Mouse (Mus musculus) liver, embryonic 14.5 days (tissue): ENCODE data around the gene Caly. TPM values are rescaled to one million over a fixed set of nuclear protein-coding genes. Genes with fewer than 3 reads are reported as not detected.

Experiments used
- ATAC-seq: fragments of 200-750 bp; cut with Nextera tagmentation; 2 replicates; pipeline ENCODE4 v1.8.0; 2017; ENCODE audit warnings: moderate number of reproducible peaks, mild to moderate bottlenecking, moderate library complexity; ENCODE audit not compliant: insufficient read depth
- DNase-seq, 3 experiments: peaks; one replicate each; pipeline ENCODE4 v3.0.0-alpha.2; 2012 to 2013; ENCODE audit warnings: low read depth in 3 of 3, low spot score in 3 of 3
- H3K27ac ChIP-seq: fragments of 300-500 bp; sonication (generic); 2 replicates; pipeline ENCODE4 v1.5.1; 2014; ENCODE audit warnings: moderate library complexity, mild to moderate bottlenecking, control low read depth, inconsistent platforms
- H3K27me3 ChIP-seq: fragments of 300-500 bp; sonication (generic); 2 replicates; pipeline ENCODE4 v1.6.1; 2014; ENCODE audit warnings: mild to moderate bottlenecking, low read length, moderate library complexity; ENCODE audit not compliant: control insufficient read depth, insufficient read depth
- H3K36me3 ChIP-seq: fragments of 300-500 bp; sonication (generic); replicated peaks from 2 replicates; pipeline ENCODE4 v1.6.1; 2014; ENCODE audit warnings: low read depth; ENCODE audit not compliant: control insufficient read depth, insufficient read depth
- H3K4me1 ChIP-seq, 2 experiments: fragments of 200-500 bp in 1 of 2; fragments of 300-500 bp in 1 of 2; sonication (generic) in 1 of 2; replicated peaks; 2 replicates each; pipeline ENCODE4 v1.6.1; 2012 to 2014; ENCODE audit warnings: antibody characterized with exemption in 1 of 2, inconsistent platforms in 1 of 2, low read length in 1 of 2; ENCODE audit not compliant: control insufficient read depth in 2 of 2, insufficient read depth in 2 of 2
- H3K4me2 ChIP-seq: fragments of 300-500 bp; sonication (generic); 2 replicates; pipeline ENCODE4 v1.6.1; 2014; ENCODE audit warnings: low read depth, mild to moderate bottlenecking, control low read depth, moderate library complexity
- H3K4me3 ChIP-seq, 2 experiments: fragments of 200-500 bp in 1 of 2; fragments of 300-500 bp in 1 of 2; sonication (generic) in 1 of 2; 2 replicates each; pipeline ENCODE4 v1.5.1; 2012 to 2014; ENCODE audit warnings: low read depth in 2 of 2, low read length in 2 of 2, mild to moderate bottlenecking in 2 of 2, control low read depth in 1 of 2, inconsistent platforms in 1 of 2, moderate library complexity in 1 of 2; ENCODE audit not compliant: insufficient read depth in 1 of 2
- H3K9ac ChIP-seq: fragments of 300-500 bp; sonication (generic); replicated peaks from 2 replicates; pipeline ENCODE4 v1.6.1; 2014; ENCODE audit warnings: mild to moderate bottlenecking, control low read depth, moderate library complexity
- H3K9me3 ChIP-seq: fragments of 300-500 bp; sonication (generic); 2 replicates; pipeline ENCODE4 v1.6.1; 2016; ENCODE audit warnings: low read length, mixed read lengths; ENCODE audit not compliant: control insufficient read depth
- CTCF ChIP-seq: IDR thresholded peaks from 2 replicates; pipeline ENCODE4 v1.5.1; 2016; ENCODE audit warnings: antibody characterized with exemption, low read depth, control low read depth
- EP300 ChIP-seq: IDR thresholded peaks from 2 replicates; pipeline ENCODE4 v1.6.1; 2016; ENCODE audit warnings: antibody characterized with exemption, low read depth
- WGBS: fragments of 180-500 bp; shearing (Covaris S2); extraction: QIAGEN DNeasy Blood & Tissue Kit; methylation state at CpG from one replicate; pipeline ENCODE4 v1.1.7; 2014; ENCODE audit not compliant: insufficient replicate concordance; 5-methylcytosine and 5-hydroxymethylcytosine counted together
- polyA plus RNA-seq, 2 experiments: library from polyadenylated mRNA; depleted of rRNA in 1 of 2; stranded (reverse) in 1 of 2; unstranded in 1 of 2; fragments of >200 nt; fragmentation: Nextera tagmentation in 1 of 2; extraction: Ambion mirVana in 1 of 2; gene quantifications; 2 replicates each; pipeline versions ENCODE4 v1.2.1 to v1.2.3; 2012 to 2014

The Caly gene
- 0.19 TPM in 1 of 2 replicates, not detected in the other for polyA plus RNA-seq (2012; rRNA removed)
- polyA plus RNA-seq (2014; fragmentation: Nextera tagmentation; extraction: Ambion mirVana), result not detected in 2 replicates

DNA sequence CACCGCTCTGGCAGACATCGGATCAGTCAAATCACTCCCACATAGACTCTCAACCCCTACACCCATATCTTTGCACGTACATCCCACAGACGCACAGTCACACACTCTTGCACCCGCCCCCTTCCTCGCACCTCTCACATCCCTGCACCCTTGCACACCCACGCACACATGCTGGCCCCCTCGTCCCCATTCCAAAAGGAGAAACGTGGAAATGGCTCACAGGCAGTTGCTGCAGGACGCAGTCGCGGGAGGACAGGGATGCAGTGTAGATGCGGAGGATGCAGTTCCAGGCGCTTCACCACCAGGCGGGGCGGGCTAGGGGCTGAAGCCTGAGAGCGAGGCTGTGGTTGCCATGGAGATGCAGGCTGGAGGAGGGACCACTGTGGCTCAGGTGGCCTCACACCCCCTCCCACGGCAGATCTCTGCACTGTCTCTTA lies at the start of gene Caly:
Gene Caly (minus strand): TSS at position 307 of the 437 bp plus-strand sequence.
- no peaks in the 10 kb centered on the region for H3K36me3 ChIP-seq
- no peak within 1 kb of the TSS for H3K4me3 ChIP-seq
- H3K27ac ChIP-seq, result no peak within 1 kb of the TSS
- no peak for DNase-seq
- H3K9me3 ChIP-seq, result no peaks in the 10 kb centered on the region
- H3K9ac ChIP-seq, result no peak within 1 kb of the TSS
- peak; percentile 37; the same call in 1 of the 2 replicates for ATAC-seq
- 7% methylated on average over 18 of the region's 18 CpGs for WGBS
- TF ChIP-seq EP300 (no peak), CTCF (peak; percentile 50)
- H3K4me2 ChIP-seq, result no peak within 1 kb of the TSS
- H3K27me3 ChIP-seq, result peaks cover 33% of the 10 kb centered on the region
- no peaks in the 10 kb centered on the region for H3K4me1 ChIP-seq

DNA sequence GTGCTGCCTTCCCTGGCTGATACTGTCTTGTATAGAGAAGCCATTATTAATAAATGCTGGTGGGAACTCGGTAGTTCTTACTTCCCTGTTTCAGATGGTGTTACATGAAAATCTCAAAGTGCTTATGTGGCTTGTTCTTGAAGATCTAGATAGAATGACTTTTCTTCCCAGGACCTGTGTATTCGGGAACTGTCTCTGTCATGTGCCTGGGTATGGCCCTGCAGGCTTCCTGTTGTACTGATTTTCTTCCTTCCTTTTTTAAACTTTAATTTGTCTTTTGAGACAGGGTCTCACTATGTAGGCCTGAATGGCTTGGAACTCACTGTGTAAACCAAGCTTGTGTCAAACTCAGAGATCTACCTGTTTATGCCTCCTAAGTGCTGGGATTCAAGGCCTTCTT lies 45.6 kb upstream of the Caly start:
- no peaks in the 10 kb centered on the region for H3K9me3 ChIP-seq
- no peak overlapping the region for H3K27ac ChIP-seq
- H3K27me3 ChIP-seq, result no peaks in the 10 kb centered on the region
- H3K9ac ChIP-seq, result no peak overlapping the region
- 26% methylated on average over 2 of the region's 2 CpGs for WGBS
- ATAC-seq, result no peak
- no peak overlapping the region for H3K4me2 ChIP-seq
- TF ChIP-seq CTCF (no peak), EP300 (no peak)
- no peaks in the 10 kb centered on the region for H3K36me3 ChIP-seq
- peaks cover 5 to 17% of the 10 kb centered on the region in 2 experiments; a peak in 3 of 4 replicates for H3K4me1 ChIP-seq
- DNase-seq, result no peak
- no peak overlapping the region for H3K4me3 ChIP-seq

- peak overlapping the region; percentile 11; the same call in 1 of the 2 replicates for H3K4me2 ChIP-seq
- H3K4me1 ChIP-seq, result peaks cover 5 to 21% of the 10 kb centered on the region in 2 experiments; a peak in 3 of 4 replicates
- H3K4me3 ChIP-seq, result no peak overlapping the region
- DNase-seq, result no peak
- TF ChIP-seq EP300 (no peak), CTCF (no peak)
- WGBS, result 46% methylated on average over 3 of the region's 3 CpGs
- H3K9me3 ChIP-seq, result no peaks in the 10 kb centered on the region
- H3K27me3 ChIP-seq, result no peaks in the 10 kb centered on the region
- no peak overlapping the region for H3K9ac ChIP-seq
- H3K27ac ChIP-seq, result no peak overlapping the region
- H3K36me3 ChIP-seq, result no peaks in the 10 kb centered on the region
- ATAC-seq, result no peak
These were observed 44.6 kb upstream of the Caly start for GRCm38 (mm10) chr7:140126934-140127333.

DNA sequence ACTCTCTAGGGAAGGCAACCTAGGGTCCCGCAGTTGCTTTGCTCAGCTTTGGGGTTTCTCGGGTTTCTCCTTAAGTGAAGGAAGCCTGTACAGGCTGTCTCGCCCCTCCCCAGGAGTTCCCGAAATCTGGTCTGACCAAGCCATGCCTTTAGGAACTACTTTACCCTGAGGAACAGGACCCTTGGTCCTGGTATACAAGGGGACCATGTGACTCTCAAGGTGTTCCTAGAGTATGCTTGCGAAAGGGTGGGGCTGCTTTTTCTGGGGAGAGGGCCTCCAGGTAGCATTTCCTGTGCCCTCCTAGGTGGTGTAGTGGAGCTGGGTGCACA lies 43.6 kb upstream of the Caly start:
- no peaks in the 10 kb centered on the region for H3K27me3 ChIP-seq
- ATAC-seq (peak; percentile 29; the same call in 1 of the 2 replicates), DNase-seq (no peak)
- peak overlapping the region; percentile 60 to 69 for H3K4me3 ChIP-seq
- peaks cover 5 to 21% of the 10 kb centered on the region in 2 experiments; a peak in 3 of 4 replicates for H3K4me1 ChIP-seq
- WGBS, result 6% methylated on average over 5 of the region's 5 CpGs
- H3K27ac ChIP-seq, result no peak overlapping the region
- H3K9ac ChIP-seq, result peak overlapping the region; percentile 63
- no peaks in the 10 kb centered on the region for H3K36me3 ChIP-seq
- TF ChIP-seq EP300 (no peak), CTCF (no peak)
- H3K4me2 ChIP-seq, result peak overlapping the region; percentile 88
- H3K9me3 ChIP-seq, result no peaks in the 10 kb centered on the region

DNA sequence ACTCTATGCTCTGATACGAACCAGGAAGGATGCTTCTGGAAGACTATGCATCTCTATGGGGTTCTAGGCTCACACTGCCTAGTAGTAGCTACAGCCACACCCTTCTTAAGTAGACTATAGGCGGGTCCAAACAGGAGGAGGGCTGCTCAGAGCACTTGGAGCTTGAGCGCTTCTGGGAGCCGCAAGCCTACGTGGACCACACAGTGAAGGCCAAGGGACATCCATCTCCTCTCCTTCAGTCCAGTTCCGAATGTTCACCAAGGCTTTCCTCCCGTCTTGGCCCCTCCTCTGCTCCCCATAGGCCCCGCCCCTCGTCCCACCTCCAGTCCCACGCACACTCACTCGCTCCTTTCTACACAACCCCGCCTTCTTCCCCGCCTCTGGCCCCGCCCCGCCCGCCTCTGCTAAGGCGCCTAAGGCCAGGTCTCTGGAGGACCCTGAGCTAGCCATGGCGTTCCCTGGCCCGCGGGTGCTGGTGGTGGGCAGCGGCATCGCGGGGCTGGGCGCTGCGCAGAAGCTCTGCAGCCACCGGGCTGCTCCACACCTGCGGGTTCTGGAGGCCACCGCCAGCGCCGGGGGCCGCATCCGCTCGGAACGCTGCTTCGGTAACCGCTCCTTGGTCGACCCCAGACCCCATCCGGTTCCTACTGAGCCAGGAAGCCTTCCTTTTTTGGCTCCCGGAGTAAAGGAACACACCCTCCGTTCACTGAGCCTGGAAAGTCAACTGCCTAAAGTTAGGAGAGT lies 43.1 kb upstream of the Caly start:
- H3K27ac ChIP-seq, result no peak overlapping the region
- peak; percentile 74 to 82 (median 77) for DNase-seq
- TF ChIP-seq EP300, result no peak
- TF ChIP-seq CTCF, result no peak

More for the DNA sequence above, 43.1 kb upstream of the Caly start:
- Histone ChIP-seq H3K36me3 (no peaks in the 10 kb centered on the region), H3K4me3 (peak overlapping the region; percentile 60 to 69), H3K27me3 (no peaks in the 10 kb centered on the region), H3K4me1 (peaks cover 5 to 21% of the 10 kb centered on the region in 2 experiments; a peak in 3 of 4 replicates), H3K9ac (peak overlapping the region; percentile 63), H3K4me2 (peak overlapping the region; percentile 88), H3K9me3 (no peaks in the 10 kb centered on the region)
- peak; percentile 99 for ATAC-seq
- WGBS, result 1% methylated on average over 40 of the region's 40 CpGs
